Mouse (Mus musculus): Measurements from ENCODE around the gene Cd5l. TPM values are rescaled to one million over a fixed set of nuclear protein-coding genes. Genes with fewer than 3 reads are reported as not detected.
"Not testable (repeated sequence)": the region's sequence is repeated elsewhere in the genome, so short reads cannot be mapped to it uniquely, and the experiment has no call there.

Cd5l gene
- polyA plus RNA-seq, 1 experiment from 2014 or later, result 1.1 TPM

GRCm38 (mm10) chr3:87369181-87369580 is 11.5 kb downstream of the Cd5l start:
- H3K4me3 ChIP-seq (ENCODE audit: low read length), result no peak overlapping the region
- WGBS, result 70% methylated on average over 5 of the region's 5 CpGs
- ATAC-seq, result no peak
- H3K4me2 ChIP-seq (ENCODE audit: low read depth, low read length), result no peak overlapping the region
- H3K9ac ChIP-seq (ENCODE audit: low read depth, low read length), result no peak overlapping the region
- no peaks in the 10 kb centered on the region for H3K36me3 ChIP-seq (ENCODE audit: control insufficient read depth, insufficient read depth, low read length)
- no peaks in the 10 kb centered on the region for H3K9me3 ChIP-seq (ENCODE audit: control insufficient read depth, low read length)
- H3K4me1 ChIP-seq (ENCODE audit: control insufficient read depth, insufficient read depth, low read length), result no peaks in the 10 kb centered on the region
- no peak overlapping the region for H3K27ac ChIP-seq (ENCODE audit: low read length)
- no peaks in the 10 kb centered on the region for H3K27me3 ChIP-seq (replicated peaks; ENCODE audit: control insufficient read depth, insufficient read depth, low read length)

- Histone ChIP-seq H3K27me3 (replicated peaks; ENCODE audit: control insufficient read depth, insufficient read depth, low read length) (no peaks in the 10 kb centered on the region), H3K9ac (ENCODE audit: low read depth, low read length) (no peak within 1 kb of the TSS), H3K4me1 (ENCODE audit: control insufficient read depth, insufficient read depth, low read length) (no peaks in the 10 kb centered on the region), H3K36me3 (ENCODE audit: control insufficient read depth, insufficient read depth, low read length) (no peaks in the 10 kb centered on the region), H3K4me3 (ENCODE audit: low read length) (no peak within 1 kb of the TSS), H3K9me3 (ENCODE audit: control insufficient read depth, low read length) (no peaks in the 10 kb centered on the region), H3K27ac (ENCODE audit: low read length) (no peak within 1 kb of the TSS), H3K4me2 (ENCODE audit: low read depth, low read length) (peak within 1 kb of the TSS; percentile 13)
- 0 out of 2 replicates have a peak, but pooled peaks have one; percentile 42 for ATAC-seq
- 66% methylated on average over 18 of the region's 18 CpGs for WGBS
These were observed 18.8 kb downstream of the Cd5l start, which contains the start of gene Fcrl1 for GRCm38 (mm10) chr3:87376195-87377165. Gene Fcrl1, plus strand, starts transcription at chr3:87376387.

- Histone ChIP-seq H3K4me1 (ENCODE audit: control insufficient read depth, insufficient read depth, low read length) (no peaks in the 10 kb centered on the region), H3K4me3 (ENCODE audit: low read length) (no peak overlapping the region), H3K27ac (ENCODE audit: low read length) (no peak overlapping the region), H3K4me2 (ENCODE audit: low read depth, low read length) (peak overlapping the region; percentile 13), H3K27me3 (replicated peaks; ENCODE audit: control insufficient read depth, insufficient read depth, low read length) (no peaks in the 10 kb centered on the region), H3K9me3 (ENCODE audit: control insufficient read depth, low read length) (no peaks in the 10 kb centered on the region), H3K9ac (ENCODE audit: low read depth, low read length) (no peak overlapping the region), H3K36me3 (ENCODE audit: control insufficient read depth, insufficient read depth, low read length) (no peaks in the 10 kb centered on the region)
- peak; percentile 77 for ATAC-seq
- 47% methylated on average over 3 of the region's 3 CpGs for WGBS
These were observed 19.5 kb downstream of the Cd5l start for GRCm38 (mm10) chr3:87377228-87377627.

GRCm38 (mm10) chr3:87377719-87378118 is 20.0 kb downstream of the Cd5l start:
- Histone ChIP-seq H3K4me2 (ENCODE audit: low read depth, low read length) (no peak overlapping the region), H3K4me1 (ENCODE audit: control insufficient read depth, insufficient read depth, low read length) (no peaks in the 10 kb centered on the region), H3K27me3 (replicated peaks; ENCODE audit: control insufficient read depth, insufficient read depth, low read length) (no peaks in the 10 kb centered on the region), H3K27ac (ENCODE audit: low read length) (no peak overlapping the region), H3K9ac (ENCODE audit: low read depth, low read length) (no peak overlapping the region), H3K9me3 (ENCODE audit: control insufficient read depth, low read length) (no peaks in the 10 kb centered on the region), H3K36me3 (ENCODE audit: control insufficient read depth, insufficient read depth, low read length) (no peaks in the 10 kb centered on the region), H3K4me3 (ENCODE audit: low read length) (no peak overlapping the region)
- WGBS, result 60% methylated on average over 6 of the region's 6 CpGs
- ATAC-seq, result no peak

GRCm38 (mm10) chr3:87379641-87380315 is 22.1 kb downstream of the Cd5l start:
- not testable (repeated sequence) for H3K27ac ChIP-seq (ENCODE audit: low read length); H3K4me3 ChIP-seq (ENCODE audit: low read length); H3K4me2 ChIP-seq (ENCODE audit: low read depth, low read length); H3K9me3 ChIP-seq (ENCODE audit: control insufficient read depth, low read length); H3K9ac ChIP-seq (ENCODE audit: low read depth, low read length); ATAC-seq; H3K36me3 ChIP-seq (ENCODE audit: control insufficient read depth, insufficient read depth, low read length); H3K4me1 ChIP-seq (ENCODE audit: control insufficient read depth, insufficient read depth, low read length); H3K27me3 ChIP-seq (replicated peaks; ENCODE audit: control insufficient read depth, insufficient read depth, low read length)
- WGBS, result 90% methylated on average over 2 of the region's 2 CpGs

DNA sequence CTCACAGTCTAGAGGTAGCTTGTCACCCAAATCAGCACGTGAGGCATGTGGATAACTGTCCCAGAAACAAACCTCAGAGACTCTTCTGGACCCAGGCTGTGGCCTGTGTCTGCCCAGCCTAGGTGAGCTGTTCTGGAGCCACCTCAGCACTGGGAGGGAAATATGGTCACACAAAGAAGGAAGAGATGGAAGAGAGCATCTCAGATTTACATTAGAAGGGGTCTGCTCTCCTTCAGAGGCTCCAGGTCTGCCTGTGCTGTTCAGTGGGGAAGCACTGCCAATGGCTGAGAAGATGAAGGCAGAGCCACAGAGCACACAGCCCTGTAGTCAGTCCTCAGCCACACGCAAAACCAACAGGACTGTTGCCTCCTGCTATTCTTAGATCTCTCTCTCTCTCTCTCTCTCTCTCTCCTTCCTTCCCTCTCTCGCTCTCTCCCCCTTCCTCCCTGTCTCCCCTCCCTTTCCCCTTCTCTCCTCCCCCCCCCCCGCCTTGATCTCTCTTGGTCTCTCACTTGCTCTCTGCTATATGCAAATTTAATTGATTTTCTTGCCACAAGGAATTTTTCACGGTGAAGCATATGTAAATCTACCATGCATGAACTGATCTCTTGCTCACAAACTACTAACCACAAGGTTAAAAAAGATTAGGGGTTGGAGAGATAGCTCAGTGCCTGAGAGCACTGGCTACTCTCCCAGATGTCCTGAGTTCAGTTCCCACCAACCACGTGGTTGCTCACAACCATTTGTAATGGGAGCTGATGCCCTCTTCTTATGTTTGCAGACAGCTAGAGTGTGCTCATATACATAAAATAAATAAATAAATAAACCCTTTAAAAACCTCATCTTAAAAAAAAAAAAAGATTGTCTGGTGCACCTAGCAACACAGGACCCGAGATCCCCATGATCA is 24.4 kb downstream of the Cd5l start:
- no peaks in the 10 kb centered on the region for H3K4me1 ChIP-seq (ENCODE audit: control insufficient read depth, insufficient read depth, low read length)

GRCm38 (mm10) chr3:87383308-87383707 is 25.6 kb downstream of the Cd5l start:
- WGBS, result 95% methylated on average over 3 of the region's 3 CpGs
- Histone ChIP-seq H3K9me3 (ENCODE audit: control insufficient read depth, low read length) (no peaks in the 10 kb centered on the region), H3K9ac (ENCODE audit: low read depth, low read length) (no peak overlapping the region), H3K4me3 (ENCODE audit: low read length) (no peak overlapping the region), H3K36me3 (ENCODE audit: control insufficient read depth, insufficient read depth, low read length) (no peaks in the 10 kb centered on the region), H3K4me1 (ENCODE audit: control insufficient read depth, insufficient read depth, low read length) (no peaks in the 10 kb centered on the region), H3K27ac (ENCODE audit: low read length) (no peak overlapping the region; the same call in 1 of the 2 replicates), H3K27me3 (replicated peaks; ENCODE audit: control insufficient read depth, insufficient read depth, low read length) (no peaks in the 10 kb centered on the region), H3K4me2 (ENCODE audit: low read depth, low read length) (no peak overlapping the region)
- ATAC-seq, result no peak

More for the DNA sequence above, 24.4 kb downstream of the Cd5l start:
- no peak overlapping the region for H3K27ac ChIP-seq (ENCODE audit: low read length)
- H3K9ac ChIP-seq (ENCODE audit: low read depth, low read length), result no peak overlapping the region
- H3K36me3 ChIP-seq (ENCODE audit: control insufficient read depth, insufficient read depth, low read length), result no peaks in the 10 kb centered on the region
- H3K4me3 ChIP-seq (ENCODE audit: low read length), result no peak overlapping the region
- ATAC-seq, result no peak
- no peak overlapping the region for H3K4me2 ChIP-seq (ENCODE audit: low read depth, low read length)
- H3K27me3 ChIP-seq (replicated peaks; ENCODE audit: control insufficient read depth, insufficient read depth, low read length), result no peaks in the 10 kb centered on the region
- H3K9me3 ChIP-seq (ENCODE audit: control insufficient read depth, low read length), result no peaks in the 10 kb centered on the region
- WGBS, result 59% methylated on average over 7 of the region's 7 CpGs

GRCm38 (mm10) chr3:87385105-87385504 is 27.4 kb downstream of the Cd5l start:
- no peaks in the 10 kb centered on the region for H3K4me1 ChIP-seq (ENCODE audit: control insufficient read depth, insufficient read depth, low read length)
- H3K9ac ChIP-seq (ENCODE audit: low read depth, low read length), result no peak overlapping the region
- no peak for ATAC-seq
- no peaks in the 10 kb centered on the region for H3K27me3 ChIP-seq (replicated peaks; ENCODE audit: control insufficient read depth, insufficient read depth, low read length)
- H3K4me3 ChIP-seq (ENCODE audit: low read length), result no peak overlapping the region
- 79% methylated on average over 9 of the region's 9 CpGs for WGBS
- no peak overlapping the region for H3K4me2 ChIP-seq (ENCODE audit: low read depth, low read length)
- no peaks in the 10 kb centered on the region for H3K36me3 ChIP-seq (ENCODE audit: control insufficient read depth, insufficient read depth, low read length)
- H3K27ac ChIP-seq (ENCODE audit: low read length), result no peak overlapping the region
- H3K9me3 ChIP-seq (ENCODE audit: control insufficient read depth, low read length), result no peaks in the 10 kb centered on the region

- Histone ChIP-seq H3K9me3 (ENCODE audit: control insufficient read depth, low read length) (no peaks in the 10 kb centered on the region), H3K4me2 (ENCODE audit: low read depth, low read length) (no peak overlapping the region), H3K27ac (ENCODE audit: low read length) (peak overlapping the region; percentile 35), H3K36me3 (ENCODE audit: control insufficient read depth, insufficient read depth, low read length) (no peaks in the 10 kb centered on the region), H3K4me1 (ENCODE audit: control insufficient read depth, insufficient read depth, low read length) (no peaks in the 10 kb centered on the region), H3K9ac (ENCODE audit: low read depth, low read length) (no peak overlapping the region), H3K27me3 (replicated peaks; ENCODE audit: control insufficient read depth, insufficient read depth, low read length) (no peaks in the 10 kb centered on the region), H3K4me3 (ENCODE audit: low read length) (no peak overlapping the region)
- ATAC-seq, result peak; percentile 46
- WGBS, result 57% methylated on average over 1 of the region's 1 CpGs
These were observed 33.3 kb downstream of the Cd5l start for GRCm38 (mm10) chr3:87390935-87391334.
